Mouse (Mus musculus) heart, adult 2 months (tissue): ENCODE measurements around the gene Smg6.

Source experiments
- CTCF ChIP-seq: fragments of 200-600 bp; IDR thresholded peaks from 2 replicates; pipeline ENCODE4 v1.8.1; 2022; ENCODE audit warnings: antibody characterized with exemption, mild to moderate bottlenecking, moderate library complexity
- EP300 ChIP-seq: fragments of 200-500 bp; IDR thresholded peaks from 2 replicates; pipeline ENCODE4 v1.6.1; 2011; ENCODE audit warnings: low read depth, low read length, control low read depth; ENCODE audit not compliant: insufficient read depth
- POLR2A ChIP-seq: fragments of 200-500 bp; IDR thresholded peaks from 2 replicates; pipeline ENCODE4 v1.6.1; 2011; ENCODE audit warnings: mild to moderate bottlenecking, low read depth, low read length, control low read depth; ENCODE audit not compliant: insufficient read depth

DNA sequence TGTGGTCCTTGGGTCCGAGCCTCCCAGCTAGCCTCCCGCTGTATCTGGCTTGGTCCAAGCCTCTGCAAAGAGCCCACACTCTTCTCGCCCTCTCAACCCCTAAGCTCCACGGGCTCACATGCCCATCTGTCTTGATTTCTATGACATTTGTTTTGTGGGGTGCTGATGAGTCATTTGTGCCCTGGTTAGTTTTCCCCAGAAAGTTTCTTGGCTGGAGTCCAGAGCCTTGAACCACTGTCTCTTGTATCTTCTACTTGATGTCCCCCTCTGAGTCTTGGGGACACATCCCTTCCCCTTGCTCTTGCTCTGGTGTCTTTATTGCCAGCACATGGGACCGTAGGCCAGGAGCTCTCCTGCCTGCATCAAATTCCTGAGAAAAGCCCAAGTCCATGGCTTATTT is 274.3 kb downstream of the Smg6 start:
- TF ChIP-seq CTCF (no peak), POLR2A (no peak), EP300 (no peak)
